Mouse (Mus musculus) lung, embryonic 14.5 days (tissue): ENCODE data around the gene Kcnh1. TPM values are rescaled to one million over a fixed set of nuclear protein-coding genes. Genes with fewer than 3 reads are reported as not detected.

Source experiments
- ATAC-seq: fragments of 200-750 bp; cut with Nextera tagmentation; 2 replicates; pipeline ENCODE4 v1.8.0; 2017; ENCODE audit warnings: mild to moderate bottlenecking, moderate TSS enrichment, moderate library complexity; ENCODE audit not compliant: insufficient read depth
- DNase-seq: peaks from one replicate; pipeline ENCODE4 v3.0.0-alpha.2; 2015
- H3K27ac ChIP-seq: fragments of 300-500 bp; sonication (generic); 2 replicates; pipeline ENCODE4 v1.5.1; 2014; ENCODE audit warnings: low read depth, mild to moderate bottlenecking, moderate library complexity
- H3K27me3 ChIP-seq: fragments of 300-500 bp; sonication (generic); 2 replicates; pipeline ENCODE4 v1.6.1; 2014; ENCODE audit warnings: low read length, control low read depth; ENCODE audit not compliant: insufficient read depth
- H3K36me3 ChIP-seq: fragments of 300-500 bp; sonication (generic); 2 replicates; pipeline ENCODE4 v1.6.1; 2014; ENCODE audit warnings: control low read depth; ENCODE audit not compliant: insufficient read depth
- H3K4me1 ChIP-seq: fragments of 300-500 bp; sonication (generic); 2 replicates; pipeline ENCODE4 v1.6.1; 2014; ENCODE audit warnings: antibody characterized with exemption, control low read depth; ENCODE audit not compliant: insufficient read depth
- H3K4me2 ChIP-seq: fragments of 300-500 bp; sonication (generic); 2 replicates; pipeline ENCODE4 v1.6.1; 2014; ENCODE audit warnings: mild to moderate bottlenecking
- H3K4me3 ChIP-seq: fragments of 300-500 bp; sonication (generic); 2 replicates; pipeline ENCODE4 v1.5.1; 2014; ENCODE audit warnings: low read depth, low read length
- H3K9ac ChIP-seq: fragments of 300-500 bp; sonication (generic); 2 replicates; pipeline ENCODE4 v1.6.1; 2014
- H3K9me3 ChIP-seq: fragments of 300-500 bp; sonication (generic); 2 replicates; pipeline ENCODE4 v1.6.1; 2016; ENCODE audit warnings: low read depth, low read length, control low read depth
- CTCF ChIP-seq: IDR thresholded peaks from 2 replicates; pipeline ENCODE4 v1.5.1; 2016; ENCODE audit warnings: antibody characterized with exemption, low read depth
- WGBS: fragments of 180-500 bp; shearing (Covaris S2); extraction: QIAGEN DNeasy Blood & Tissue Kit; methylation state at CpG from one replicate; pipeline ENCODE4 v1.1.7; 2014; 5-methylcytosine and 5-hydroxymethylcytosine counted together
- polyA plus RNA-seq: library from polyadenylated mRNA; unstranded; fragments of >200 nt; fragmentation: Nextera tagmentation; extraction: Ambion mirVana; gene quantifications from 2 replicates; pipeline ENCODE4 v1.2.1, GENCODE M21; 2014

The Kcnh1 gene
- polyA plus RNA-seq, 1 experiment from 2014 or later: 2.0 TPM

- no peak for TF ChIP-seq CTCF
- Histone ChIP-seq H3K4me1 (no peaks in the 10 kb centered on the region), H3K36me3 (no peaks in the 10 kb centered on the region), H3K9ac (no peak overlapping the region), H3K27ac (no peak overlapping the region), H3K27me3 (no peaks in the 10 kb centered on the region), H3K9me3 (no peaks in the 10 kb centered on the region), H3K4me2 (no peak overlapping the region), H3K4me3 (no peak overlapping the region)
- DNase-seq: no peak
- WGBS: 67% methylated on average over 4 of the region's 4 CpGs
- ATAC-seq: no peak
Observed at GRCm38 (mm10) chr1:192555516-192555915, 364.9 kb downstream of the Kcnh1 start.

GRCm38 (mm10) chr1:192557978-192558594 is 367.5 kb downstream of the Kcnh1 start:
- Histone ChIP-seq H3K27ac (no peak overlapping the region), H3K9ac (no peak overlapping the region), H3K36me3 (no peaks in the 10 kb centered on the region), H3K4me1 (no peaks in the 10 kb centered on the region), H3K9me3 (no peaks in the 10 kb centered on the region), H3K4me2 (no peak overlapping the region), H3K27me3 (no peaks in the 10 kb centered on the region), H3K4me3 (no peak overlapping the region)
- DNase-seq (no peak), ATAC-seq (no peak)
- WGBS: 70% methylated on average over 5 of the region's 5 CpGs
- no peak for TF ChIP-seq CTCF

- no peak overlapping the region for H3K27ac ChIP-seq
- DNase-seq: no peak
Observed at GRCm38 (mm10) chr1:192559341-192559740, 368.8 kb downstream of the Kcnh1 start.

More at GRCm38 (mm10) chr1:192559341-192559740, 368.8 kb downstream of the Kcnh1 start:
- H3K9ac ChIP-seq: no peak overlapping the region
- ATAC-seq: no peak
- H3K4me3 ChIP-seq: no peak overlapping the region
- H3K9me3 ChIP-seq: no peaks in the 10 kb centered on the region
- H3K4me1 ChIP-seq: no peaks in the 10 kb centered on the region
- H3K27me3 ChIP-seq: no peaks in the 10 kb centered on the region
- no peak overlapping the region for H3K4me2 ChIP-seq
- WGBS: 85% methylated on average over 1 of the region's 1 CpGs
- H3K36me3 ChIP-seq: no peaks in the 10 kb centered on the region
- no peak for TF ChIP-seq CTCF

Other genes starting within 250 kb of the Kcnh1 start
- 0.45 and 1.8 TPM in 2 replicates for gene Rd3, start 213.4 kb upstream of the Kcnh1 start, polyA plus RNA-seq
- gene Traf5, start 98.2 kb upstream of the Kcnh1 start, polyA plus RNA-seq: 20.1 and 22.8 TPM in 2 replicates
- gene Rcor3, start 52.7 kb upstream of the Kcnh1 start, polyA plus RNA-seq: 29.5 and 31.0 TPM in 2 replicates